ENCODE assay signal across 10 mouse cellular contexts in genomic region chr2:72752624-72753176, GRCm38 (mm10).
DNase-seq lines count a peak whose midpoint lies in the region; ATAC-seq and TF ChIP-seq lines count a peak whose summit lies in the region.
"Had no signal": no experiment of that assay in that cellular context is flagged by ENCODE, and none has a peak within 500 bp of the region (broad histone marks: within the 10 kb centered on the region; RNA-seq: fewer than 3 reads in every experiment).

No protein-coding gene starts in this region.

- peak; percentile 96 for ATAC-seq in stomach, postnatal 0 days (ENCODE audit: low FRiP score, low TSS enrichment)
- no peak for ATAC-seq in midbrain, embryonic 15.5 days (replicated peaks)

- peak; percentile 51 to 64 for DNase-seq in cerebellum, postnatal 14 days
- DNase-seq in cerebellum, adult 9-10 months = no peak
- DNase-seq in ovary, postnatal 14 days (ENCODE audit: low spot score) = peak; percentile 20
- no peak for DNase-seq in ovary, postnatal 36 days (ENCODE audit: low spot score)
- DNase-seq in heart, postnatal 10 days = peak; percentile 77 to 86
- peak; percentile 85 for DNase-seq in stomach, postnatal 0 days (ENCODE audit: low spot score)
- no peak for DNase-seq in Muller cell, postnatal 12 days (ENCODE audit: inconsistent ontology term)
- DNase-seq: thymus, postnatal 4 days had no signal

- 22% methylated on average over 4 of the region's 4 CpGs for WGBS in stomach, postnatal 0 days
- 84% methylated on average over 4 of the region's 4 CpGs for WGBS in midbrain, embryonic 15.5 days

- H3K9ac ChIP-seq in stomach, postnatal 0 days (ENCODE audit: low read length) = no peak overlapping the region
- no peak overlapping the region for H3K9ac ChIP-seq in midbrain, embryonic 15.5 days
- H3K9ac ChIP-seq: midbrain, embryonic 12.5 days had no signal

- H3K27me3 ChIP-seq in stomach, postnatal 0 days (ENCODE audit: control insufficient read depth, insufficient read depth, low read length) = no peaks in the 10 kb centered on the region
- H3K27me3 ChIP-seq in midbrain, embryonic 15.5 days (replicated peaks) = no peaks in the 10 kb centered on the region; the same call in 1 of the 2 replicates
- H3K27me3 ChIP-seq: midbrain, embryonic 12.5 days had no signal

- H3K27ac ChIP-seq in stomach, postnatal 0 days (replicated peaks) = peak overlapping the region; percentile 70
- H3K27ac ChIP-seq in midbrain, embryonic 15.5 days = no peak overlapping the region
- H3K27ac ChIP-seq: midbrain, embryonic 12.5 days had no signal

- no peak for TF ChIP-seq CTCF in stomach, postnatal 0 days (IDR thresholded peaks at IDR 0.05; ENCODE audit: low read depth)

- no peak overlapping the region for H3K4me2 ChIP-seq in stomach, postnatal 0 days (replicated peaks; ENCODE audit: low read depth)
- no peak overlapping the region for H3K4me2 ChIP-seq in midbrain, embryonic 15.5 days
- H3K4me2 ChIP-seq: midbrain, embryonic 12.5 days had no signal

- H3K9me3 ChIP-seq in stomach, postnatal 0 days (ENCODE audit: control insufficient read depth, low read length) = 0 out of 2 replicates have a peak, but pooled peaks cover 2% of the 10 kb centered on the region
- H3K9me3 ChIP-seq in midbrain, embryonic 15.5 days = no peaks in the 10 kb centered on the region
- H3K9me3 ChIP-seq: midbrain, embryonic 12.5 days had no signal

- H3K4me3 ChIP-seq in stomach, postnatal 0 days (ENCODE audit: low read depth, low read length) = no peak overlapping the region
- no peak overlapping the region for H3K4me3 ChIP-seq in midbrain, embryonic 15.5 days
- H3K4me3 ChIP-seq: midbrain, embryonic 12.5 days had no signal

- no peaks in the 10 kb centered on the region for H3K36me3 ChIP-seq in stomach, postnatal 0 days (ENCODE audit: control insufficient read depth, insufficient read depth, low read length)
- no peaks in the 10 kb centered on the region for H3K36me3 ChIP-seq in midbrain, embryonic 15.5 days (replicated peaks)
- H3K36me3 ChIP-seq: midbrain, embryonic 12.5 days had no signal

- intact Hi-C loops in heart, postnatal 10 days (cut with DNase I) = no loop called here

- no peaks in the 10 kb centered on the region for H3K4me1 ChIP-seq in stomach, postnatal 0 days (replicated peaks; ENCODE audit: control insufficient read depth, insufficient read depth)
- no peaks in the 10 kb centered on the region for H3K4me1 ChIP-seq in midbrain, embryonic 15.5 days
- H3K4me1 ChIP-seq: midbrain, embryonic 12.5 days had no signal

- TF ChIP-seq EP300 in stomach, postnatal 0 days (optimal IDR thresholded peaks at IDR 0.05) = no peak

Comparison
In these comparisons a context has a peak if more than half of its experiments do, and no peak if none do; other contexts are left out.
1. DNase-seq: peak in cerebellum, postnatal 14 days (2 of 2), ovary, postnatal 14 days (single experiment), heart, postnatal 10 days (2 of 2) and stomach, postnatal 0 days (single experiment); none in cerebellum, adult 9-10 months (single experiment), ovary, postnatal 36 days (single experiment) and Muller cell, postnatal 12 days (single experiment).